Mouse (Mus musculus): ENCODE data around the gene Chml.

DNA sequence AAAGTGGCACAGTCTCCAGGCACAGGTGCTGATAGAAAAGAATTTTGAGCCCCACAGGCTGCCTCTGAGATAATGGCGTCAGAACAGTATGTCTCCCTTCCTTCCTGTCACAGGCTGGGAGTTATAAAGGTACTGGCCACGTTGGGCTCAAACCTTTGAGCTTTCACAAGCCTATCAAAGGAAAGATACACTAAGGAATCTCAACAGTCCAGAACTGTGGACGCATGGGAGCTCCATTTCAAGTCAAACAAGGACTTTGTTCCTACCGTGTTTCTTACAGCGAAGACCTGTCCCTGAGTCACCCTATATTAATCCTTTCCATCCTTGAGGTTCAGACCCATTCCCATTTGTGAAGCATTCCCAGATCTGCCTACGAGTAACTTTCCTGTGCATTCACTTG lies 15.2 kb downstream of the Chml start:
- TF ChIP-seq TAL1 (IDR thresholded peaks at IDR 0.05; ENCODE audit: low read length): no peak
- no peak for TF ChIP-seq POLR2A (IDR thresholded peaks at IDR 0.05; ENCODE audit: control insufficient read depth in 1 of 2, insufficient read depth in 1 of 2, low read depth in 1 of 2, low read length in 2 of 2, poor library complexity in 1 of 2)
- TF ChIP-seq CHD2 (IDR thresholded peaks at IDR 0.05; ENCODE audit: low read length): no peak
- no peak for TF ChIP-seq EP300 (IDR thresholded peaks at IDR 0.05; ENCODE audit: low read depth in 1 of 2, low read length in 2 of 2)
- TF ChIP-seq HCFC1 (IDR thresholded peaks at IDR 0.05; ENCODE audit: low read depth, low read length): no peak
- no peak for TF ChIP-seq MAFK (IDR thresholded peaks at IDR 0.05; ENCODE audit: borderline replicate concordance, low read depth, low read length)
